Mouse (Mus musculus) right cerebral cortex, adult 2 months (tissue): ENCODE data around the gene Kdm2a.
"Not testable (repeated sequence)": the region's sequence is repeated elsewhere in the genome, so short reads cannot be mapped to it uniquely, and the experiment has no call there.

Experiments
- DNase-seq, 2 experiments: peaks; one replicate each; pipeline ENCODE4 v3.0.0; 2021 to 2022; ENCODE audit warnings: low spot score in 2 of 2

Kdm2a gene

GRCm38 (mm10) chr19:4417183-4417582 lies 19.1 kb upstream of the Kdm2a start:
- peak; percentile 65 to 74 for DNase-seq

GRCm38 (mm10) chr19:4414631-4415030 lies 16.5 kb upstream of the Kdm2a start:
- no peak for DNase-seq

GRCm38 (mm10) chr19:4409062-4409461 lies 11.0 kb upstream of the Kdm2a start:
- no peak for DNase-seq

DNA sequence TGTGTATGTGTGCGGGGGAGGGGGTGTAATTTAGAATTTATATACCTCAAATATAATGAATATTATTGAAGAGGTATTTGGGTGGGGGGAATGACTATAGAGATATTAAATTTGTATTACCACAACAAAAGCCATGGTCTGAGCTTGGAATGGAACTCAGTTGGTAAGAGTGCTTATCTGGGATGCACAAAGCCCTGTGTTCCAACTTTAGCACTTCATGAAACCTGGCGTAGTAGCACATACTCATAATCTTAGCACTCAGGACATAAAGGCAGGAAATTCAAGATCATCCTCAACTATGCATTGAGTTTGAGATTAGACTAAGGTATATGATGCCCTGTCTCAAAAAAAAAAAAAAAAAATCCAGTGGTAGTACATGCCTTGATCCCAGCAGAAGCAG lies 6.8 kb upstream of the Kdm2a start:
- no peak for DNase-seq

- no peak for DNase-seq
Observed at GRCm38 (mm10) chr19:4398959-4399358, 874 bp upstream of the Kdm2a start.

- DNase-seq, result no peak
Observed at GRCm38 (mm10) chr19:4398630-4398948, 504 bp upstream of the Kdm2a start.

DNA sequence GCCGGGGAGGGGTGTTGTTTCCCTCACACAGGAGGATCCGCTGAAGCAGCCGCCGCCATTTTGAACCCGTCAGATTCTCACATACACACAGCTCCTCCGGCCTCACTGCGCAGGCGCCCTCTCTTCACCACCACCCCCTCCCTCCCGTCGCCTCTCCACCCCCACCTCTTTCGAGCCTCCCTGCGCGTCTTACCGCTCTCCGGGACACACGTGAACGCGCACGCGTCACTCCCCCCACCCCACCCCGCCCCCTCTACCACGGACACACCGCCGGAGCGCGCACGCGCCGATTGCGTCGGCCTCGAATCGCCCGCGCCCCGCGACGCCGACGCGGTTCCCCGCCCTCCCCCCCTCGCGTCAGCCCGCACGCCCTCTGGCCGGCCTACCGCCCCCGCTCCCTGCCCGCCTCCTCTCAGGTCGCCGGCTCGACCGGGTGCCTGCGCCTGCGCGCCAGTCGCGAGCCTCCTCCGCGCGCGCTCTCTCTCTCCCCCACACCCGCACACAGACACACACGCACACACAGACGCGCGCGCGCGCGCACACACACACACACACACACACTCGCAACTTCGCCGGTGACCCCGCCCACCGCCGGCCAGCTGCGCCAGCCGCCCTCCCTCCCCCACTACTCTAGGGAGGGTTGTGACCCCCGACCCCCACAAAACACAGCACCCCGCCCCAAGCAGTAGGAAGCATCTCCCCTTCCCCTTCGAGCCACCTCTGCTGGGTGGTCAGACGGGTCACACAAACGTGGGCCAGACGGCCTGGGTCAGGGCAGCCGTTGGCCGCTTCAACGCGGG lies 887 bp downstream of the Kdm2a start:
- DNase-seq, result peak; percentile 93 to 94

DNA sequence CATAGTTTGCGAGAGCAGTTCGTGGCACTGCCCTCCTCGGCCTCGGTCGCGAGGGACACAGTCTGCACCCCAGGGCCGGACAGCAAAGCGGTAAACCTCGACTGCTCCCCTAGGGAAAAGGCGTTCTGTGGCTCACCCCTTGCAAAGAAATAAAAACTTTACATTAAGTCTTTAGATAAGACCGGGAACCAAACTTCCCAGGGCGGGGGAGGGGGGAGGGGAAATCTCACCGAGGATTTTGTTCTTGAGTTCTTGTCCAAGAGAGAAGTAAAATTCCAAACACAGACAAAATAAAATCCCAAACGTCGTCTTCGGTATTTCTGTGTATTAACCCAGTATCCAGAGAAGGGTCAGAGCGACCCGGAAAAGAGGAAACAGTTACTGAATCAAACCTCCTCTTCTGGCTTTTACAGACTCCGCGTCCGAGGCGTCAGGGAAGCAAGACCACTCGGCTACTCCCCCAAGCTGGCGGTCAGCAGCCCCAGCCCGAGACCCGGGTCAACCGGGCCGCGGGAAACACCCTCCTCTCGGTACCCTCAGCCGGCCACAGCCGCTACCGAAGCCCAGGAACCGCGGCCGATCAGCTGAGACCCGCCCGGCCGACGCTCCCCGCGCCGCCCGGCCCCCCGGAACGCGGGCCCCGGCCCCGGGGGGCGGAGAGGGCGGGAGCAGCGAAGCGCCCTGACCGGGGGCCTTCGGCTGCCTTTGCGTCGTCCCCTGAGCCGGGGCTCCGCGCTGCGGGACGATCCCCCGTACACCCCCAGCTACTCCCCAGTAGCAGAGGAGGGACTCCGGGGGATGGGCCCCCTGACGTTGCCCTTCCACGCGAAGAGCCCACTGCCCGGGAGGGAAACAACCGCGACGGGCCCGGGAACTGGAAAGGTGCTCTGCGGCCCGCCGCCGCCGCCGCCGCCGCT lies 1.7 kb downstream of the Kdm2a start:
- peak in 1 of 2 experiments; percentile 28 for DNase-seq

DNA sequence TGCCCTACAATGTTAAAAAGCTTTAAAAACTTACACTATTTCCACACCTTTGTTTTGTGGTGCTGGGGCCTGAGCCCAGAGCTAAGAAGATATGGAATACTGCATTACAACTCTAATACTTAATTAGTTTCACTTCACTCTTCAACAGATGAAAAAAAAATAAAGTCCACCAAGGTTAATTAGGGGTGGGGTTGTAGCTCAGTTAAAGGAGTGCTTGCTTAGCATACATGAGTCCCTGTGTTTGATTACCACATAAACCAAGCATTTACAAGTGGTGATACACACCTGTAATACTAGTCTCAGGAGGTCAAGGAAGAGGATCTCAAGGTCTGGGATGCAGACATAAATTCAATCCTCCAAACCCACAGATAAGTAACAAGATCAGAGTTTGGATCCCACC lies 10.8 kb downstream of the Kdm2a start:
- no peak for DNase-seq

DNA sequence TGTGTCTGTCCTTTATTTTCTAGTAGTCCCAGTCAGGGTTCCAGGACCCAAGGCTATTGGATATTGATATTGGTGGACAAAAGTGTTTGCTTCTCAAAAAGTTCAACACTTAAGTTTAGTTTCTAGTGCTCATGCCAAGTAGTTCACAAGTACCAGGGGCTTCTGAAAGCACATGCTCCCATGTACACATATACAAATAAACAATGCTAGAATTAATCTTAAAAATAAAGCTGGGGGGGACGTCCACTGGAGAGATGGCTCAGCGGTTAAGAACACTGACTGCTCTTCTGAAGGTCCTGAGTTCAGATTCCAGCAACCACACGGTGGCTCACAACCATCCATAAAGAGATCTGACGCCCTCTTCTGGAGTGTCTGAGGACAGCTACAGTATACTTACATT lies 13.1 kb downstream of the Kdm2a start:
- no peak for DNase-seq

DNA sequence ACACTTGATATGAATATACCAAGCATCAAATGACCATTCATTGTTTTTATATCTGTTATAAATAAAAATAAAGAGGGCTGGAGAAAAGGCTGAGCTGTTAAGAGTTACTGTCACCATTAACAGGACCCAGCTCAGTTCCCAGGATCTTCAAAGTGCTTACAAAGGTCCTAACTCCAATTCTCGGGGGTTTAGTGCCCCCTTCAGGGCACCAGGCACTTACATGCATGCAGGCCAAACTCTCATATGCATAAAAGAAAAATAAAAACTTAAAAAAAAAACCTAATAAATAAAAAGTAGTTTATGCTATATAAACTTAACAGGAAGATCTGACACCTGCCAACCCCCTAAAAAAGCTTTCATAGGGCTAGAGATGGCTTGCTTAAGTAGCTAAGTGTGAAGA lies 13.8 kb downstream of the Kdm2a start:
- DNase-seq, result no peak

- no peak for DNase-seq
Observed at GRCm38 (mm10) chr19:4383306-4383705, 14.8 kb downstream of the Kdm2a start.

- not testable (repeated sequence) for DNase-seq
Observed at GRCm38 (mm10) chr19:4382303-4382702, 15.8 kb downstream of the Kdm2a start.

- DNase-seq, result no peak
Observed at GRCm38 (mm10) chr19:4370656-4371055, 27.4 kb downstream of the Kdm2a start.

GRCm38 (mm10) chr19:4370254-4370653 lies 27.8 kb downstream of the Kdm2a start:
- no peak for DNase-seq

DNA sequence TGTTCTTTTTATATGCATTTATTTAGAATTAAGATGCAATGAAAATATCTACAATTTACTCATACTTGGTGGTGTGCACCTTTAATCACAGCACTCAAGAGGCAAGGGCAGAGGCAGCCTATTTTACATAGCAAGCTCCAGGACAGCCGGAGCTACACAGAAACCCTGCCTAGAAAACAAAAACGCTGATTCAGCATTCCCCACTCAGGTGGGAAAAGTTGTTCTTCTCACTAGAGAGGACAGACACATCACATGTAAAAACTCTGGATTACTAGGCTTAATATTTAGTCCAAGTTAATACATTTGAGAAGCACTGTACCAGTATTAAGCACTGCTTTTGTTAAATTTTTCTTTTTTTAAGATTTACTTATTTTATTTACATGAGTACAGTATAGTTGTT lies 48.6 kb downstream of the Kdm2a start:
- DNase-seq, result no peak

GRCm38 (mm10) chr19:4346479-4346878 lies 51.6 kb downstream of the Kdm2a start:
- no peak for DNase-seq

DNA sequence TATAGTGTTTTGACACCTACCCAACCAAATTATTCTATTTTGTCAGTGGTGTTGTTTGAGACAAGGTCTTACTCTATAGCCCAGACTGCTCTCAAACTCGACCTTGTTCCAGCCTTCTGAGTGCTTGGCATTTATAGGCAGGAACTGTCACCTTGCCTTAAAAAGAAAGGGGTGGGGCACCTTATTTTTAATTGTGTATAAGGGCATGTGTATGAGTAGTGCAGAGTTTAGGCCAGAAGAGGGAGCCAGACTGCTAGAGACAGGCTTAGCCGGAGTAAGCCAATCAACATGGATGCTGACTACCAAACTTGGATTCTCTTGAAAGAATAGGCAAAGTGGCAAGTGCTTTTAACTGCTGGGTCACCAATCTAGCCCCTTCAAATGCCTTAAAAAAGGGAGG lies 59.9 kb downstream of the Kdm2a start:
- peak; percentile 41 to 50 for DNase-seq

DNA sequence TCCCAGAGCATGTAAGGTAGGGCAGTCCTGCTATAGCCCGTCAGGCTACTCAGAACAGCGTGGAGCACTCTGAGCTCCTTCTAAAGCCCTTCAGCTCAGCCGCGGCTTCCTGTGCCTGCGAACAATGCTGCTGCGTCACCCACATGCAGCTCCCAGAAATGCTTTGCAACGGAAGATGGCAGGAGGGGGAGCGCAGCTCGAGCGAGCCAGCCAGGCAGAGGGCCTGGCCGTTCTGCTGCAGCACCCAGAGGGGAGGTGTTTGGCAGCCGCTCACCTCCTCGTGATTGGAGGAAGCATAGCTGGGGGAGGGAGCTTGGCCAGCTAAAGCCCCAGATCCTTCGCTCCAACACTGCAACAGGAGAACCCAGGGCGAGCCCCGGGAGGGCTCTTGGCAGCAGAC lies 64.3 kb downstream of the Kdm2a start:
- peak; percentile 91 to 92 for DNase-seq

- DNase-seq, result peak; percentile 29 to 57
Observed at GRCm38 (mm10) chr19:4333100-4333775, 64.8 kb downstream of the Kdm2a start.

GRCm38 (mm10) chr19:4332653-4333052 lies 65.4 kb downstream of the Kdm2a start:
- peak; percentile 55 to 57 for DNase-seq

- DNase-seq, result no peak
Observed at GRCm38 (mm10) chr19:4331273-4331672, 66.8 kb downstream of the Kdm2a start.
